Mouse (Mus musculus) bone marrow, adult 2 months (tissue): Measurements from ENCODE around the gene Rfx8.

Experiments used
- CTCF ChIP-seq: fragments of 200-500 bp; IDR thresholded peaks from 2 replicates; pipeline ENCODE4 v1.5.1; 2011; ENCODE audit warnings: low read length, control low read depth; ENCODE audit not compliant: control insufficient read depth, insufficient read depth
- POLR2A ChIP-seq: fragments of 200-500 bp; IDR thresholded peaks from 2 replicates; pipeline ENCODE4 v1.6.1; 2011; ENCODE audit warnings: low read depth, mild to moderate bottlenecking, control low read depth, low read length, borderline replicate concordance; ENCODE audit not compliant: control insufficient read depth

DNA sequence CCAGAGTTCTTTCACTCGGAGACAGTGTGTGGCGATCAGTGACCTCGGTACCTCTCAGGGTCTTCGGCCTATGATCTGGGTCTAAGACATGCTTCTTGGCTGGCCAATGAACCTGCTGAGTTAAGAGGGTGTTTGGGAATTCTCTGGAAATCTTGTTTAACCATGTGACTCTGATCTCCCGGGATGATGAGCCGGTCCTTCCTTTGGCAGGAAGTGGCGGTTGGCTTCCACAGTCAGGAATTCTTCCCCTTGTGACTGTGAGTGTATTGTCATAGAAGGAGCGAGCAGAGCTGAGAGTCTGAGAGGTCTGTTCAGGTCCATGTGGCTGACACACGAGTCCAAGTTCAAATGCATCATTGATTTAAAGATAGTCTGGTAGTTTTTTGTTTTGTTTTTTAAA lies 37.4 kb upstream of the Rfx8 start:
- TF ChIP-seq CTCF = no peak
- no peak for TF ChIP-seq POLR2A
